Mouse (Mus musculus): ENCODE data around the gene Sox2. TPM values are rescaled to one million over a fixed set of nuclear protein-coding genes. Genes with fewer than 3 reads are reported as not detected.

Gene Sox2
- polyA plus RNA-seq (2015; fragmentation: Nextera tagmentation; extraction: Ambion mirVana), result 39.7 and 42.3 TPM in 2 replicates

DNA sequence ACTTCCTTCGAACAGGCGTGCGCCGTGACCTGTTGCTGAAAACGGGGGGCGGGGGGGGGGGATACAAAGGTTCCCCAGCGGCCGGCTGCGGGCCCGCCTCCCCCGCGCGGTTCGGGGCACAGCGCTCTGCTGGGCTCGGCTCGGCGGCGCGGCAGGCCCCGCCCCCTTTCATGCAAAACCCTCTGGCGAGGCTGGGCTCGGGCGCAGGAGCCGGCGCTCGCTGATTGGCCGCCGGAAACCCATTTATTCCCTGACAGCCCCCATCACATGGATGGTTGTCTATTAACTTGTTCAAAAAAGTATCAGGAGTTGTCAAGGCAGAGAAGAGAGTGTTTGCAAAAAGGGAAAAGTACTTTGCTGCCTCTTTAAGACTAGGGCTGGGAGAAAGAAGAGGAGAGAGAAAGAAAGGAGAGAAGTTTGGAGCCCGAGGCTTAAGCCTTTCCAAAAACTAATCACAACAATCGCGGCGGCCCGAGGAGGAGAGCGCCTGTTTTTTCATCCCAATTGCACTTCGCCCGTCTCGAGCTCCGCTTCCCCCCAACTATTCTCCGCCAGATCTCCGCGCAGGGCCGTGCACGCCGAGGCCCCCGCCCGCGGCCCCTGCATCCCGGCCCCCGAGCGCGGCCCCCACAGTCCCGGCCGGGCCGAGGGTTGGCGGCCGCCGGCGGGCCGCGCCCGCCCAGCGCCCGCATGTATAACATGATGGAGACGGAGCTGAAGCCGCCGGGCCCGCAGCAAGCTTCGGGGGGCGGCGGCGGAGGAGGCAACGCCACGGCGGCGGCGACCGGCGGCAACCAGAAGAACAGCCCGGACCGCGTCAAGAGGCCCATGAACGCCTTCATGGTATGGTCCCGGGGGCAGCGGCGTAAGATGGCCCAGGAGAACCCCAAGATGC lies at the start of gene Sox2:
Gene Sox2, plus strand, starts transcription at position 680 of the 895 bp plus-strand sequence.
- Histone ChIP-seq H3K4me3 (peak within 1 kb of the TSS; percentile 60), H3K27me3 (0 out of 2 replicates have a peak, but pooled peaks cover 2% of the 10 kb centered on the region), H3K27ac (replicated peaks) (peak within 1 kb of the TSS; percentile 97), H3K9me3 (no peaks in the 10 kb centered on the region), H3K9ac (replicated peaks) (peak within 1 kb of the TSS; percentile 78), H3K4me2 (replicated peaks) (peak within 1 kb of the TSS; percentile 91), H3K36me3 (no peaks in the 10 kb centered on the region), H3K4me1 (peaks cover 60% of the 10 kb centered on the region)
- under 1% methylated on average over 85 of the region's 86 CpGs for WGBS
- peak; percentile 93 for ATAC-seq (replicated peaks)

DNA sequence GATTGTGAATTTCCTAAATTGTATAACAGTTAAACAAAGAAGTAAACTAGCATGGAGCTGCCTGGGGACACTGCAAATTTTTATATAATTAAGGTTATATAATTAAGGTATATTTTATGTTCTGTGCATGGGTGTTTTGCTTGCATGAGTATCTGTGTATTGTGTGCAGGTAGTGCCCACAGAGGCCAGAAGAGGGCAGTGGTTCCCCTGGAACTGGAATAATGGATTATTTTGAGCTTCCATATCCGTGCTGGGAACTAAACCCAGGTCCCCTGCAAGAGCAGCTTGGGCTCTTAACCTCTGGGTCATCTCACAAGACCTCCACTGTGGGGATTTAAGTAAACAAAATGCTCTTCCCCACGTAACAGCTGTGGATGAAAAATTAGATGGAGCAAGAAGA lies 49.1 kb upstream of the Sox2 start:
- Histone ChIP-seq H3K27ac (replicated peaks) (no peak overlapping the region), H3K4me2 (replicated peaks) (no peak overlapping the region), H3K4me1 (no peaks in the 10 kb centered on the region), H3K27me3 (no peaks in the 10 kb centered on the region), H3K9me3 (no peaks in the 10 kb centered on the region), H3K36me3 (no peaks in the 10 kb centered on the region), H3K4me3 (no peak overlapping the region), H3K9ac (replicated peaks) (no peak overlapping the region)
- WGBS, result 83% methylated on average over 2 of the region's 2 CpGs
- ATAC-seq (replicated peaks), result no peak

DNA sequence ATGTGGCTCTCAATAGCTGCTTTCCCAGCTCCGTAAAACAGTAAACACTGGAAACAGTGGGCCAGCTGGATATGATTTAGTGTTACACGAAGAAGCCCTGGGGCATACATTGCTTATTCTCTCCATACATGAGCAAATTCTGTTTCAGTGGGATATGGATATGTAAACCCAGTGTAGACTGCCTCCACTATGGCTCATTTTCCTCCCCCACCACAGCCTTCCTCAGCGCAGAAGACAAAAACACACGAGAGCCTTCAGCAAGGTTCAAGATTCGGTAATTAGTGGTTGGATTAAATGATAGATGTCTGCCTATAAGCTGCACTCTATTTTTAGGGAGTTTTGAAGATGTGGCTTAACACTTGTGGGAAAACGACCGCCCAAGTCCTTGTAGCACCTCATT lies 36.1 kb upstream of the Sox2 start:
- Histone ChIP-seq H3K4me3 (no peak overlapping the region), H3K9ac (replicated peaks) (no peak overlapping the region), H3K36me3 (peaks cover 4% of the 10 kb centered on the region; the same call in 1 of the 2 replicates), H3K4me1 (no peaks in the 10 kb centered on the region), H3K27me3 (no peaks in the 10 kb centered on the region), H3K4me2 (replicated peaks) (no peak overlapping the region), H3K27ac (replicated peaks) (no peak overlapping the region), H3K9me3 (no peaks in the 10 kb centered on the region)
- 61% methylated on average over 7 of the region's 7 CpGs for WGBS
- ATAC-seq (replicated peaks), result no peak

DNA sequence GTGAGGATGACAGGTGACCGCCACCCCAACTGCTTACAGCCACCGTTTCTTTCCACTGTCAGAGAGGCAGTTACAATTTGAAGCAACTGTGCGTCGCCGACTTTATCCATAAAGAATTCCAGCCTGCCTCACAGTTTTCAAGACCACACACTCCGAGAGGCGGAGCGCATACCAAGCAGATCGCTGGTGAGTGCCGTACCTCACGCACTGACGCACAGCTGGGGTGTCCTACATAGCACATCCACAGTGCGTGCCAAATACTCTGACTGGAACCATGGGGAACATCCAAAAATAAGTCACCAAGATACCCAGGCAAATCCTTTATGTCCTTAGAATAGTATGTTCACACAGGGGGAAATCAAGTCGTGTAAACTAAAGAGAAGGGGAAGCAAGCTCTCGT lies 34.7 kb upstream of the Sox2 start:
- H3K4me1 ChIP-seq, result peaks cover 12% of the 10 kb centered on the region
- WGBS, result 54% methylated on average over 15 of the region's 15 CpGs
- H3K4me2 ChIP-seq (replicated peaks), result no peak overlapping the region
- H3K4me3 ChIP-seq, result no peak overlapping the region
- H3K27me3 ChIP-seq, result no peaks in the 10 kb centered on the region
- H3K9me3 ChIP-seq, result no peaks in the 10 kb centered on the region
- no peak overlapping the region for H3K9ac ChIP-seq (replicated peaks)
- peaks cover 4% of the 10 kb centered on the region; the same call in 1 of the 2 replicates for H3K36me3 ChIP-seq
- no peak for ATAC-seq (replicated peaks)
- no peak overlapping the region for H3K27ac ChIP-seq (replicated peaks)

DNA sequence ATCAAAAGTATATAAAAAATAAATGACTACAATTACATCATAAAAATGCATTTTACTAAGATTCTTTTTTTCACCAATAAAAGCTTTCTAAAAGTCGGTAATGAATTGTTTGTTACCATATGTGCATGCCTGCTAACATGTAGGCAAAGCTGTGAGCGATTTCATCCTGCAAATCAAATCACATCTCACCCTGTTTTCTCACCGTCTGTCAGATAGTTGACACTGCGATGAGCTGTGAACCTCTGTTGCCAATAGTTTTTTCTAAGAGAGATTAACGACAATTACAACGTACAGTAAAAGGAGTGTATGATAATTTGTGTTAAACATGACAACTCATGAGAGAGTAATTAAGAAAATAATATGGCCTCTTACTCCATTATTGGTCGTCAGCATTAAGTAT lies 31.3 kb upstream of the Sox2 start:
- no peaks in the 10 kb centered on the region for H3K27me3 ChIP-seq
- H3K4me3 ChIP-seq, result no peak overlapping the region
- no peak overlapping the region for H3K4me2 ChIP-seq (replicated peaks)
- WGBS, result 39% methylated on average over 7 of the region's 7 CpGs
- no peaks in the 10 kb centered on the region for H3K36me3 ChIP-seq
- H3K9ac ChIP-seq (replicated peaks), result no peak overlapping the region
- ATAC-seq (replicated peaks), result peak; percentile 74
- H3K4me1 ChIP-seq, result peaks cover 12% of the 10 kb centered on the region
- no peaks in the 10 kb centered on the region for H3K9me3 ChIP-seq
- H3K27ac ChIP-seq (replicated peaks), result no peak overlapping the region

DNA sequence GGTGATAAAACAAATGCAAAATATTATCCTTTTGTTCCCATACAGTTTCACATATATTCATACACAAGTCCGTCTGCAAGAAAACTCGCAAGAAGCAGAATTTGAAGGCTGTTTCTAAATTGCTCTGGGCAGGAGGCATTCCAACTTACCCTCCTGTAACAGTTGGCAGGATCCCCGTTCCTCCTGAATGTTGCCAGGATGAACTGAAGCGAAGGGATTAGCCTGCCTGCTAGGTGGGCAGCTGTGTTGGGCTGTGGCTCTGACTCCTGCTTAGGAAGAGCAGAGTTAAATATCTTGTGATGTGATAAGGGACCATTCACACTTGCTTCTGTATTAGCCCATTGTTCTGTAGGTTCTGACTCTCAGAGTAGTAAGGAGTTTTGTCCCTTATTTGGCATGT lies 30.1 kb upstream of the Sox2 start:
- Histone ChIP-seq H3K27me3 (no peaks in the 10 kb centered on the region), H3K9ac (replicated peaks) (no peak overlapping the region), H3K4me1 (peaks cover 12% of the 10 kb centered on the region), H3K9me3 (no peaks in the 10 kb centered on the region), H3K27ac (replicated peaks) (no peak overlapping the region), H3K4me2 (replicated peaks) (no peak overlapping the region), H3K36me3 (no peaks in the 10 kb centered on the region), H3K4me3 (no peak overlapping the region)
- WGBS, result 48% methylated on average over 4 of the region's 4 CpGs
- ATAC-seq (replicated peaks), result peak; percentile 53

DNA sequence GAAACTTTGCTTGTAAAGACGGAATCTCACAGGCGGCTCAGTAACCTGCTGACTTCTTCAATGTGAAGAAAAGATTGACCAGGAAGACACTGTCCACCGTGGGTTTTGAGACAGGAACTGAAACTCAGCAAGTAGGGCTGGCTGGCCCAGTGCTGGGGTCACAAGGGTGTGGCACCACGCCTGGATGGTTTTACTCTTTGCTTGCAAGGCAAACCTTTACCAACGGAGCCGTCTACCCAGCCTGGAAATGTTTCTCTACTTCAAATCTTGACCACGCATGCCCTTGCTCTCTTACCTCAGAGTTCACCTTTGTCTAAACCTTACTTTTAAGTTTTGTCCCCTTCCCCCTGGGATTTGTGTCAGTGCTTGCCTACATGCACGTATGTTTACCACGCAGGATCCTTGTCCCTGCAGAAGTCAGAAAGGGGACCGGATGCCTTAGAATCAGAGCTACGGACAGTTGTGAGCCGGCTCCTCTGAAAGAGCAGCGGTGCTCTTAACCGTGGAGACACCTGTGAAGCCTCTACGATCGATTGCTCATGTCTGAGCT lies 25.4 kb upstream of the Sox2 start:
- no peak overlapping the region for H3K4me3 ChIP-seq
- no peaks in the 10 kb centered on the region for H3K9me3 ChIP-seq
- H3K27me3 ChIP-seq, result no peaks in the 10 kb centered on the region
- 95% methylated on average over 16 of the region's 16 CpGs for WGBS
- no peaks in the 10 kb centered on the region for H3K36me3 ChIP-seq
- no peak overlapping the region for H3K4me2 ChIP-seq (replicated peaks)
- no peak overlapping the region for H3K9ac ChIP-seq (replicated peaks)
- no peak overlapping the region for H3K27ac ChIP-seq (replicated peaks)
- peaks cover 17% of the 10 kb centered on the region for H3K4me1 ChIP-seq
- no peak for ATAC-seq (replicated peaks)

DNA sequence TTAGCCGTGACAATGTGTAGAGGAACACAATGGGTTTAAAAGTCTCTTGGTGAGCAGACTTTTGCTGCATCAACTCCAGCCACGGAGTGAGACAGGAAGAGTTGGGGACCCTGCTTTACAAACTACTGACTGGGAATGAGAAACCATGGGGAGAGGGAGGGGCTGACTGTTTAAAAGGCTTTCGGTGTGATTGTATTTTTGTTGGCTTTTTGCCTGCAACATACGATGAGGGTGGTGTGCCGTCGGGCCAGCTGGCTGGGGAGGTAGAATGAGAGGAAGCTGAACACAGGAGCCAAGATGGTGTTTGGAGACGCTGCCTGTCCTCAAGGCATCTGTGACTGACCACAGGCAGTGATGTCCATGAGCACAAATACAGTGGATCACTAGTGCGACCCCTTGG lies 23.7 kb upstream of the Sox2 start:
- no peaks in the 10 kb centered on the region for H3K36me3 ChIP-seq
- H3K4me3 ChIP-seq, result no peak overlapping the region
- no peaks in the 10 kb centered on the region for H3K27me3 ChIP-seq
- H3K9ac ChIP-seq (replicated peaks), result no peak overlapping the region
- no peak overlapping the region for H3K27ac ChIP-seq (replicated peaks)
- H3K4me2 ChIP-seq (replicated peaks), result no peak overlapping the region
- H3K9me3 ChIP-seq, result no peaks in the 10 kb centered on the region
- 39% methylated on average over 8 of the region's 8 CpGs for WGBS
- ATAC-seq (replicated peaks), result no peak
- H3K4me1 ChIP-seq, result peaks cover 21% of the 10 kb centered on the region

DNA sequence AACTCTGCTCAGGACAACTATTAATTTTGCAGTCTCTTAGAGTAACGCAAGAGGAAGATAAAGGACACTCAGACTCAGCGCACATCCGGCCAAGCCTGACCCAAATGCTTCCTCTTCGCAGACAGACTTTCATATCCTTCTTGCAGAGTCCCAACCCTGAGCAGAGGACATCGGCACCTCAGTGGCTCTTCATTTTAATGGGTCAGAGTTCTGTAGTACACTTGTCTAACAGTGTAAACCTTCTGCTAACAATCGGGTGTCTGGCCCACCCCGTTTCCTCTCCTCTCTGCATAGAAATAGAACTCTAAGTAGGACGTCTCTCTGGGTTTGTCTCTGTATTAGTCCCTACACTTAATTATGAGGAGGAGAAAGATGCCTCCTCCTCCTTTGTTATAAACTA lies 20.2 kb upstream of the Sox2 start:
- Histone ChIP-seq H3K27me3 (no peaks in the 10 kb centered on the region), H3K9ac (replicated peaks) (no peak overlapping the region), H3K27ac (replicated peaks) (no peak overlapping the region; the same call in 1 of the 2 replicates), H3K4me1 (peaks cover 21% of the 10 kb centered on the region), H3K4me3 (no peak overlapping the region), H3K4me2 (replicated peaks) (no peak overlapping the region), H3K9me3 (no peaks in the 10 kb centered on the region), H3K36me3 (no peaks in the 10 kb centered on the region)
- 44% methylated on average over 8 of the region's 8 CpGs for WGBS
- ATAC-seq (replicated peaks), result no peak

DNA sequence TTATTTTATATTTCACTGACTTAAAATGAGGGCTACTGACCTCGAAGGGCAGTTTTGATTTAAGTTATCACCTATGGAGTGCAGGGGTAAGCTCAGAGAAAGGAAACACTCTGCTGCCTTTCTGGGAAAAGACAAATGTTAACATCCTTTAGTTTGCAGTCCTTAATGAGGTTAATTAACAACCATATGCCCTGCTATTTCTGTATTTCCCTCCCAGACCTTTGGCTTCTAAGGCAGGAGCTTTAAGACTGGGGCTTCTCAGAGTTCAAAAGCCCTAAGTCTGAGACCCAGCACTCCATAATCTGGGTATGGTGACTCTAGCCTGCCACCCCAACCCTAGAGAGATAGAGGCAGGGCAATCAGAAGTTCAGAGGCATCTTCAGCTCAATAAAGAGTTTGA lies 19.5 kb upstream of the Sox2 start:
- H3K27ac ChIP-seq (replicated peaks), result no peak overlapping the region
- 63% methylated on average over 1 of the region's 1 CpGs for WGBS

DNA sequence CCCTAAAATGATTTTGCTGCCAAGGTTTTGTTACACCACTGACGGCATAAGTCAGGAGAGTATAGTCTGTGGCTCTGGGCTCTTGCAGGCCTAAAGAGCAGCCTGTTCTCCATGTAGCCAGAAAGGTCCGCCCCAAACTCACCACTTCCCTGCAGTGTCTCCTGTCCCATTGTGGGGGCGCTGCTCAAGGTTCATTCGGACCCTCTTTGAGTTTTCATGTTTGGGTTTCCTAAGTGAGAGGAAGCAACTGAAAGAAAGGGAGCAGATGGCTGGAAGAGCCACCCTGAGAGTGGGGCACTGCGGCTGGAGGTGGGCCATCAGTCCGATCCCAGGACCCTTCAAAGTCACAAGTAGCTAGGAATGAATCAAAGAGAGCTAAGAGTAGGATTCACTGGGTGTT lies 13.2 kb upstream of the Sox2 start:
- H3K4me1 ChIP-seq, result peaks cover 38% of the 10 kb centered on the region
- peak overlapping the region; percentile 90 for H3K27ac ChIP-seq (replicated peaks)
- no peak overlapping the region for H3K9ac ChIP-seq (replicated peaks)
- no peak overlapping the region for H3K4me2 ChIP-seq (replicated peaks)
- H3K27me3 ChIP-seq, result no peaks in the 10 kb centered on the region
- whole genome bisulfite sequencing, result 58% methylated on average over 6 of the region's 6 CpGs
- H3K36me3 ChIP-seq, result no peaks in the 10 kb centered on the region
- H3K4me3 ChIP-seq, result no peak overlapping the region
- ATAC-seq (replicated peaks), result no peak
- no peaks in the 10 kb centered on the region for H3K9me3 ChIP-seq

More for the DNA sequence above, 19.5 kb upstream of the Sox2 start:
- no peak overlapping the region for H3K4me2 ChIP-seq (replicated peaks)
- peaks cover 21% of the 10 kb centered on the region for H3K4me1 ChIP-seq
- H3K4me3 ChIP-seq, result no peak overlapping the region
- H3K9ac ChIP-seq (replicated peaks), result no peak overlapping the region
- H3K36me3 ChIP-seq, result no peaks in the 10 kb centered on the region
- ATAC-seq (replicated peaks), result no peak
- H3K9me3 ChIP-seq, result no peaks in the 10 kb centered on the region
- no peaks in the 10 kb centered on the region for H3K27me3 ChIP-seq

DNA sequence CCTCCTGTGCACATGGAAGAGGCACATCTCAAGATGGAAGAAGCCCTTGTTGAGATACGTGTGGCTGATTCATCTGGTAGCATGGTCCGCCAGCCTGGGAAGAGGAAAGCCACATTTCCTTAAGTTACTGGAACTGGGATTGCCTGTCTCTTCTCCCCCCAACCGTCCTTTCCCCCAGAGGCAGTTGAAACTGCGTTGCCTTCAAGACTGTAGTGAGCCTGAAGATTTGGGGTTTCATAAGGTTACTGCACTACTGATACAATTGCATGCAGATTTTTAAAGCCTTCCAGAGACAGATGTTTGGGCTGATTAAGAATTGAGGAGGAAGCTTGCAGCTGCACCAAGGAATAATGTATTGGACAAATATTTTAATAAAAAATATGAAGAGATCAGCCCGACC lies 12.7 kb upstream of the Sox2 start:
- Histone ChIP-seq H3K9me3 (no peaks in the 10 kb centered on the region), H3K36me3 (no peaks in the 10 kb centered on the region), H3K4me1 (peaks cover 44% of the 10 kb centered on the region), H3K27me3 (no peaks in the 10 kb centered on the region), H3K9ac (replicated peaks) (no peak overlapping the region), H3K27ac (replicated peaks) (peak overlapping the region; percentile 90), H3K4me3 (no peak overlapping the region), H3K4me2 (replicated peaks) (peak overlapping the region; percentile 72)
- ATAC-seq (replicated peaks), result no peak
- WGBS, result 17% methylated on average over 5 of the region's 5 CpGs
